Mouse (Mus musculus): ENCODE results near the gene Tchp.

GRCm38 (mm10) chr5:114728160-114728559 lies 20.6 kb downstream of the Tchp start:
- TF ChIP-seq CTCF (IDR thresholded peaks at IDR 0.05; ENCODE audit: low read depth) (no peak), EP300 (IDR thresholded peaks at IDR 0.05; ENCODE audit: low read depth) (no peak)
